Mouse (Mus musculus): Measurements from ENCODE around the gene Rela. TPM values are rescaled to one million over a fixed set of nuclear protein-coding genes. Genes with fewer than 3 reads are reported as not detected.

Gene Rela
- total and polyA plus RNA-seq, 3 experiments = 12.1 to 51.9 (median 21.0) TPM

DNA sequence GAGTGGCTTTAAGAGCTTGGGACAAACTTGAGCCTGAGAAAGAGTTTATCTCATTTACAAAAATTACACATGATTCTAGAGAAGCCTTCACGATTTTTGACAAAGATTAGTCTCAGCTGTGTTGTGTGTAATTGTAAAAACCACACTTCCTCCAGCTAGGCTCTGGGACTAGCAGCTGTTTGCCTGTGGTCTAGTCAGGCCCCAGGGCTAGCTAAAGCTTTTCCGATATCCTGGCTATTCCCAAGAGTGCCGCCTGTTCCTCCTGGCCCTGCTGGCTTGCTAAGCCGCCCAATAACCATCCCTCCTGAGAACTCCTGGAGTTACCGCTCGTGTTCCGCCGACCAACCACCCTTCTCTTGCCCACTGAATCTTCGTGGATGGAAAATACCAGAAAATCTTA, 5.2 kb upstream of the Rela start:
- Histone ChIP-seq H3K4me1 (ENCODE audit: control insufficient read depth in 1 of 2, insufficient read depth in 2 of 2) (peaks cover 0 to 18% of the 10 kb centered on the region in 2 experiments; a peak in 2 of 4 replicates), H3K9ac (ENCODE audit: insufficient read depth, low read depth) (no peak overlapping the region), H3K36me3 (replicated peaks in 1 of 2; ENCODE audit: control insufficient read depth in 1 of 2, insufficient read depth in 1 of 2, low read length in 1 of 2) (no peaks in the 10 kb centered on the region), H3K4me3 (replicated peaks in 1 of 3; ENCODE audit: low read depth in 2 of 3, low read length in 2 of 3, poor library complexity in 1 of 3) (no peak overlapping the region), H3K9me3 (replicated peaks; ENCODE audit: low read length) (peaks cover 4% of the 10 kb centered on the region), H3K27me3 (replicated peaks) (no peaks in the 10 kb centered on the region), H3K79me2 (replicated peaks; ENCODE audit: control insufficient read depth, extremely low read depth, insufficient read depth, poor library complexity, severe bottlenecking) (no peaks in the 10 kb centered on the region), H3K4me2 (ENCODE audit: insufficient read depth, low read depth, poor library complexity, severe bottlenecking) (no peak overlapping the region), H3K27ac (ENCODE audit: insufficient read depth, low read depth) (no peak overlapping the region)
- dilution Hi-C loops (cut with MboI; ENCODE audit: extremely low pct_ligation_motif_present, extremely low pct_unique_long_range_greater_than_20kb, low sequenced_read_pairs) (no loop called here), in situ Hi-C loops (cut with MboI; ENCODE audit: low pct_ligation_motif_present, low pct_unique_long_range_greater_than_20kb, low sequenced_read_pairs) (no loop called here)
- 0 out of 2 replicates have a peak, but pooled peaks have one; percentile 34 for TF ChIP-seq EP300 (IDR thresholded peaks at IDR 0.05; ENCODE audit: low read length)
- TF ChIP-seq ETS1 (conservative IDR thresholded peaks at IDR 0.05; ENCODE audit: low read depth, low read length) = peak; percentile 64
- TF ChIP-seq NRF1 (IDR thresholded peaks at IDR 0.05; ENCODE audit: low read depth, low read length) = no peak
- DNase-seq (ENCODE audit: extremely low read depth) = peak; percentile 16

DNA sequence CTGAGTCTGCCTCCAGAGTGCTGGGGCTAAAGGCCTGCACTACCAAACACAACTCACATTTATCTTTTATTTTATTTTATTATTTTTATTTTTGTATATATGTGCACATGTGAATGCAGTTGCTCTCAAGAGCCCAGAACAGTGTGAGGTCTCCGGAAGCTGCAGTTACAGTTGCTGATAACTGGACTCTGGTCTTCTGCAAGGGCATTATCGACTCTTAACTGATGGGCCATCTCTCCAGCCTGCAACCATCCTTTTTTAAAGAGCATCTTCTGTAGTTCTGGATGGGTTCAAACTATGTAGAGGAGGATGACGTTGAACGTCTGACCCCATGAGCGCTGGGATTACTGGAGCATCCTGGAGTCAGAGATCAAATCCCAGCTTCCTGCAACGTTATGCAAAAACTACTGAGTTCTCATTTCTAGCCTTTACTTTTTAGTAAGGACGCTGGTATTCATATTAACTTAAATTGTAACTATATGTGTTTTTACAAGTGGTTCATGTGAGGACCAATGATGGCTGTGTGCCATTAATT, 1.2 kb upstream of the Rela start:
- DNase-seq (ENCODE audit: extremely low read depth) = no peak
- TF ChIP-seq MAZ (IDR thresholded peaks at IDR 0.05; ENCODE audit: low read depth, low read length) (no peak), SIN3A (IDR thresholded peaks at IDR 0.05; ENCODE audit: low read length) (no peak)
- H3K27ac ChIP-seq (ENCODE audit: insufficient read depth, low read depth) = no peak overlapping the region
- in situ Hi-C loops (cut with MboI; ENCODE audit: low pct_ligation_motif_present, low pct_unique_long_range_greater_than_20kb, low sequenced_read_pairs) = no loop called here
- H3K79me2 ChIP-seq (replicated peaks; ENCODE audit: control insufficient read depth, extremely low read depth, insufficient read depth, poor library complexity, severe bottlenecking) = peaks cover 14% of the 10 kb centered on the region
- H3K9me3 ChIP-seq (replicated peaks; ENCODE audit: low read length) = no peaks in the 10 kb centered on the region
- no peaks in the 10 kb centered on the region for H3K27me3 ChIP-seq (replicated peaks)
- H3K4me2 ChIP-seq (ENCODE audit: insufficient read depth, low read depth, poor library complexity, severe bottlenecking) = peak overlapping the region; percentile 76; the same call in 1 of the 2 replicates
- dilution Hi-C loops (cut with MboI; ENCODE audit: extremely low pct_ligation_motif_present, extremely low pct_unique_long_range_greater_than_20kb, low sequenced_read_pairs) = no loop called here
- H3K4me3 ChIP-seq (replicated peaks in 1 of 3; ENCODE audit: low read depth in 2 of 3, low read length in 2 of 3, poor library complexity in 1 of 3) = peak overlapping the region in 1 of 3 experiments; percentile 73
- H3K36me3 ChIP-seq (replicated peaks in 1 of 2; ENCODE audit: control insufficient read depth in 1 of 2, insufficient read depth in 1 of 2, low read length in 1 of 2) = peaks cover 24 to 29% of the 10 kb centered on the region in 2 experiments
- peaks cover 6 to 35% of the 10 kb centered on the region in 2 experiments for H3K4me1 ChIP-seq (ENCODE audit: control insufficient read depth in 1 of 2, insufficient read depth in 2 of 2)
- H3K9ac ChIP-seq (ENCODE audit: insufficient read depth, low read depth) = no peak overlapping the region; the same call in 1 of the 2 replicates

DNA sequence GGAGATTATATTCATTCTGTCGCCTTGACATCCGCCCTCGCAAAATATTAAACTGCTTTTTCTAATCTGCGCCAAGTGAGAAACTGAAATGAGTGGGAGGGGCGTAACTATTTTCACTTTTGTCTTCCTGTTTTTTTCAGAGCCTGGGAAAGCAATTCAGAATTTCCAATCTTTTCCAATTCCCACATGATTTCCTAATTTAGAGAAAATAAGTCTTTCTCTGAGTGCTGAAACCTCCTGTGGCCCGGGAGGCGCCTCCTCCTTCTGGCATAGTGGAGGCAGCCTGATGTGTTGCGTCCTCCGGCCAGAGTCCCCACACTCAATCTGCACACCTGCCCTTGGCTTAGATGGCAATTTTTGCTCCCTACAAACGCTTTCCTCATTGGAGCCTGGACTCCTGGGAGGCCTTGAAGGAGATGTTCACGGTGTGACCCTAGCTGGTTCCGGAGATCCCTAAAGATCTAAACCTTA, 677 bp upstream of the Rela start:
- peak; percentile 14 for DNase-seq (ENCODE audit: extremely low read depth)
- dilution Hi-C loops (cut with MboI; ENCODE audit: extremely low pct_ligation_motif_present, extremely low pct_unique_long_range_greater_than_20kb, low sequenced_read_pairs) = no loop called here
- TF ChIP-seq USF2 (conservative IDR thresholded peaks at IDR 0.05; ENCODE audit: low read depth, low read length) = no peak
- no peak for TF ChIP-seq TBP (conservative IDR thresholded peaks at IDR 0.05; ENCODE audit: low read depth, low read length)
- TF ChIP-seq JUN (IDR thresholded peaks at IDR 0.05; ENCODE audit: insufficient read depth, low read depth, low read length) = 0 out of 2 replicates have a peak, but pooled peaks have one; percentile 2
- no peak for TF ChIP-seq CTCF (conservative IDR thresholded peaks at IDR 0.05 in 1 of 2, IDR thresholded peaks at IDR 0.05 in 1 of 2; ENCODE audit: low read depth in 2 of 2, low read length in 2 of 2)
- TF ChIP-seq IRF4 (IDR thresholded peaks at IDR 0.05; ENCODE audit: low read depth, low read length) = 0 out of 2 replicates have a peak, but pooled peaks have one; percentile 13
- no peaks in the 10 kb centered on the region for H3K9me3 ChIP-seq (replicated peaks; ENCODE audit: low read length)
- no peaks in the 10 kb centered on the region for H3K27me3 ChIP-seq (replicated peaks)
- peak overlapping the region; percentile 68 for H3K27ac ChIP-seq (ENCODE audit: insufficient read depth, low read depth)
- peak overlapping the region; percentile 73 to 85 (median 82) for H3K4me3 ChIP-seq (replicated peaks in 1 of 3; ENCODE audit: low read depth in 2 of 3, low read length in 2 of 3, poor library complexity in 1 of 3)
- H3K4me1 ChIP-seq (ENCODE audit: control insufficient read depth in 1 of 2, insufficient read depth in 2 of 2) = peaks cover 6 to 35% of the 10 kb centered on the region in 2 experiments
- peaks cover 14% of the 10 kb centered on the region for H3K79me2 ChIP-seq (replicated peaks; ENCODE audit: control insufficient read depth, extremely low read depth, insufficient read depth, poor library complexity, severe bottlenecking)
- in situ Hi-C loops (cut with MboI; ENCODE audit: low pct_ligation_motif_present, low pct_unique_long_range_greater_than_20kb, low sequenced_read_pairs) = no loop called here
- H3K4me2 ChIP-seq (ENCODE audit: insufficient read depth, low read depth, poor library complexity, severe bottlenecking) = peak overlapping the region; percentile 76
- H3K36me3 ChIP-seq (replicated peaks in 1 of 2; ENCODE audit: control insufficient read depth in 1 of 2, insufficient read depth in 1 of 2, low read length in 1 of 2) = peaks cover 29 to 34% of the 10 kb centered on the region in 2 experiments
- peak overlapping the region; percentile 79 for H3K9ac ChIP-seq (ENCODE audit: insufficient read depth, low read depth)

Data from CH12.LX (cell line).